Mouse (Mus musculus): ENCODE data around the gene Igf1r.

The Igf1r gene

GRCm38 (mm10) chr7:67958045-67958444 lies 5.4 kb downstream of the Igf1r start:
- DNase-seq: peak; percentile 36

GRCm38 (mm10) chr7:67960701-67961100 lies 8.1 kb downstream of the Igf1r start:
- no peak for DNase-seq

GRCm38 (mm10) chr7:67961567-67962267 lies 9.1 kb downstream of the Igf1r start:
- peak; percentile 75 for DNase-seq

GRCm38 (mm10) chr7:67963691-67964090 lies 11.1 kb downstream of the Igf1r start:
- no peak for DNase-seq

- no peak for DNase-seq
Observed at GRCm38 (mm10) chr7:67968394-67968793, 15.8 kb downstream of the Igf1r start.

- DNase-seq: peak; percentile 67
Observed at GRCm38 (mm10) chr7:67969076-67969475, 16.4 kb downstream of the Igf1r start.

GRCm38 (mm10) chr7:67973180-67974014 lies 20.8 kb downstream of the Igf1r start:
- DNase-seq: peak; percentile 52

GRCm38 (mm10) chr7:67981956-67982355 lies 29.3 kb downstream of the Igf1r start:
- no peak for DNase-seq

GRCm38 (mm10) chr7:67982809-67983208 lies 30.2 kb downstream of the Igf1r start:
- DNase-seq: no peak

- DNase-seq: no peak
Observed at GRCm38 (mm10) chr7:67983451-67983850, 30.8 kb downstream of the Igf1r start.

- no peak for DNase-seq
Observed at GRCm38 (mm10) chr7:67985003-67985416, 32.4 kb downstream of the Igf1r start.

GRCm38 (mm10) chr7:67985511-67985910 lies 32.9 kb downstream of the Igf1r start:
- no peak for DNase-seq

GRCm38 (mm10) chr7:67986277-67986676 lies 33.6 kb downstream of the Igf1r start:
- DNase-seq: no peak

- no peak for DNase-seq
Observed at GRCm38 (mm10) chr7:67986816-67987215, 34.2 kb downstream of the Igf1r start.

- no peak for DNase-seq
Observed at GRCm38 (mm10) chr7:67989376-67989775, 36.7 kb downstream of the Igf1r start.

GRCm38 (mm10) chr7:67993614-67994013 lies 41.0 kb downstream of the Igf1r start:
- DNase-seq: no peak

GRCm38 (mm10) chr7:67994346-67994858 lies 41.8 kb downstream of the Igf1r start:
- DNase-seq: no peak

GRCm38 (mm10) chr7:67995276-67995675 lies 42.6 kb downstream of the Igf1r start:
- DNase-seq: no peak

- DNase-seq: no peak
Observed at GRCm38 (mm10) chr7:67996202-67996960, 43.8 kb downstream of the Igf1r start.

- DNase-seq: no peak
Observed at GRCm38 (mm10) chr7:68001269-68001668, 48.6 kb downstream of the Igf1r start.

GRCm38 (mm10) chr7:68006074-68006473 lies 53.4 kb downstream of the Igf1r start:
- DNase-seq: no peak

- no peak for DNase-seq
Observed at GRCm38 (mm10) chr7:68006496-68006895, 53.9 kb downstream of the Igf1r start.

- DNase-seq: no peak
Observed at GRCm38 (mm10) chr7:68009635-68010034, 57.0 kb downstream of the Igf1r start.

Measured in kidney, adult 11 months (tissue).